Mouse (Mus musculus): ENCODE measurements around the gene Ube2e3.

Gene Ube2e3

DNA sequence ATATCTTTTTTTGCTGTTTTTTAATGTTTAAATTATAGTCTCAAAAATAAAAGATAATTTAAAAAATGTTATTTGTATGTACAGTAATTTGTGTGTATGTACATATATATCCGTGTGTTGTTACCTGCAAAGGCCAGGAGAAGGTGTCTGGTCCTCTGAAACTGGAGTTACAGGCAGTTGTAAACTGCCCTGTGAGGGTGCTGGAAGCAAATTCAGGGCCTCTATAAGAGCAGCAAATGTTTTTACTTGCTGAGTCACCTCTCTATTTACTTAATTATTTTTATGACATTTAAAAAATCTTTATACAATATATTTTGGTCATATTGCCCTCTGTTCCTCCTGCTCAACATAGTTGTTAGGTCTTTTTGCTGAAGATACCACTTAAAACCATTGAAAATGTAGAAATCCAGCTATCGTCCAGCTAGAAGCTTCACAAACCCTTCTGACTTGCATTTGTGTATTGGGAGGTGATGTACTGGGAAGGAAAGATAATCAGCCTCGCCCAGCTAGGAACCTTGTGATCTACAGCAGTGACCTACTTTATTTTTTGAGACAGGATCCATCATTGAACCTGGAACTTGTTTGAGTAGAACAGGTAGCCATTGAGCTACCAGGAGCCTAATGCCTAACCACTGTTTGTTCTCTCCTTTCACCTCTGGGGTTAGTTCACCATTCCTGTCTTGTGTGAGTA is 15.0 kb downstream of the Ube2e3 start:
- DNase-seq (ENCODE audit: low spot score) = no peak

- no peak for DNase-seq (ENCODE audit: low spot score)
Observed at GRCm38 (mm10) chr2:78886446-78886845, 18.5 kb downstream of the Ube2e3 start.

DNA sequence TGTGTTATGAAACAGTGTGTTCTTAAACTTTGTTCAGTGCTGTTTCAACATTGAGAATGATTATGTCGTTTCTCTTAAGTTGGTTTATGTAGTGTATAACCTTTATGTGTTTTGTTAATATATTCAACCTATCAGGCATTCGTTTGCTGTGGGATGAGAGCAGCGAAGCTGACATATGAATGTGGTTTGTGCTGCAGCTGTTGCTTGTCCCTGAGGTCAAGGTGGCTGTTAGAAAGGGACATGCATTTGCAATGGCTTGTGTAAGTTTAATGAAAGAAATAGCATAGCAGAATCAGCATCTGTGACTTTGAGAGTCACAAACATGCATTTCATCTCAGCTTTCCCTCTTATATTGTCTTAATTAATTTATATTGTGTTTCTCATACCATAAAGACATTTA is 20.3 kb downstream of the Ube2e3 start:
- DNase-seq (ENCODE audit: low spot score) = no peak

DNA sequence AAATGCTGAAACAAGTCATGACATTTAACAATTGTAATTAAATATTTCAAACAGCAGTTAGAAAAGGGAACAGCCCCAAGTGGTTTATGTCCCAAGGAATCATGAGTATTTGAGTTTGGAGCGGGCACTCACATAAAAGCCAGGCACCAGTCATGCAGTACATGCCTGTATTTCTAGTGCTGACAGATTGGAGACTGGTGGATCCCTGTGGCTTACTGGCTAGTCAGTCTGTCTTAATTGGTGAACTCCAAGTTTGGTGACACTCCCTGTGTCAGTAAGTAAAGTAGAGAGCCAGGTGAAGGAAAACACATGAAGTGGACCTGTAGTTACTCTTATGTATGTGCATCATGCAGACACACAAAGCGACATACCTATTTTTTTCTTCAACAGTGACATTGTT is 27.3 kb downstream of the Ube2e3 start:
- no peak for DNase-seq (ENCODE audit: low spot score)

- no peak for DNase-seq (ENCODE audit: low spot score)
Observed at GRCm38 (mm10) chr2:78905916-78906315, 38.0 kb downstream of the Ube2e3 start.

GRCm38 (mm10) chr2:78911516-78911915 is 43.6 kb downstream of the Ube2e3 start:
- no peak for DNase-seq (ENCODE audit: low spot score)

DNA sequence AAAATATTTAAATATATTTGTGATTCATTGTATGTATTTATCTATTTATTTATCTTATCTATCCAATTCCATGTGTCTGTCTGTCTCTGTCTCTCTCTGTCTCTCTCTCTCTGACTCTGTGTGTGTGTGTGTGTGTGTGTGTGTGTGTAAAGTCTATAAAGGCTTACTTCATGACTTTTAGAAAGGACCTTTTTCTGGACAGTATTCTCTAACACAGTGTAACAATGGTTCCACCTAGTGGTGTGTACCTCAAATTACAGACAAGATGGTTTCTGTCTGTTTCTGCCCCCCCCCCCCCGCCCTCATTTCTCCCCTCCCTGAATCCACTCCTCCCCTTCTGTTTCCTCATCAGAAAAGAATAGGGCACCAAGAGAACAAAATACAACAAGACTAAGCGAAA is 46.9 kb downstream of the Ube2e3 start:
- no peak for DNase-seq (ENCODE audit: low spot score)

GRCm38 (mm10) chr2:78922980-78923674 is 55.2 kb downstream of the Ube2e3 start:
- DNase-seq (ENCODE audit: low spot score) = no peak

DNA sequence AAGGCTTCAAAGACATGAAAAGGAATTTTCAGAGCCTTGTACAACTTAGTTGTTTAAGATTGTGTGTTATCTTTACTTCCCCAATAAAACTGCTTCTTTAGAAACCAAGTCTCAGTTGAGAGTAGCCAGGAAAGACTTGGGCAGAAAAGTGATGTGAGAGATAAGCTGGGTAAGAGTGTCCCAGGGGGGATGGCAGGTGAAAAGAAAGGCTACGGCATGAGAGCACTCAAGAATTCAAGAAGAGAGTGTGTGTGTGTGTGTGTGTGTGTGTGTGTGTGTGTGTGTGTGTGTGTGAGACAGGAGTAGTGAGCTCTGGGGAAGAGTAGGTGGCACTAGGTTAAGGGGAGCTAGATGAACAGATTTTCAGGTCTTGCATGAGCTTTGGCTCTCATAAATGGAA is 57.9 kb downstream of the Ube2e3 start:
- DNase-seq (ENCODE audit: low spot score) = no peak

DNA sequence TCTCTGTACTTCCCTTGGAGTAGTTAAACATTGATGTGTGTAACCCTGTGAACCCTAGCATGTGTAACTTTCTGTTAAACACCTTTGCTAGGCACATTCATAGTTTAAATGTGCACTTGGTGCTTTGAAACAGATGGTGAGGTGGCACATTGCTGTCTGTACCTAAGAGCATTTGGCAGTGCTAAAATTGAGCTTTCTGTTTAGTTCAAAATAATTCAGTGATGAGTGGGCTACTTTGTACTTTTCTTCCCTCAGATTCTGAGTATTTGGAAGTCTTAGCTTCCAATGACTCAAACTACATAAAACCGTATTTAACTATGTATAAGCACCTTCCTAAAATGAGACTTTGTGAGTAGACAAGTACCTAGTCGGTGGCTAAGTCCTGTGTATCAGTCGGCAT is 59.7 kb downstream of the Ube2e3 start:
- no peak for DNase-seq (ENCODE audit: low spot score)

DNA sequence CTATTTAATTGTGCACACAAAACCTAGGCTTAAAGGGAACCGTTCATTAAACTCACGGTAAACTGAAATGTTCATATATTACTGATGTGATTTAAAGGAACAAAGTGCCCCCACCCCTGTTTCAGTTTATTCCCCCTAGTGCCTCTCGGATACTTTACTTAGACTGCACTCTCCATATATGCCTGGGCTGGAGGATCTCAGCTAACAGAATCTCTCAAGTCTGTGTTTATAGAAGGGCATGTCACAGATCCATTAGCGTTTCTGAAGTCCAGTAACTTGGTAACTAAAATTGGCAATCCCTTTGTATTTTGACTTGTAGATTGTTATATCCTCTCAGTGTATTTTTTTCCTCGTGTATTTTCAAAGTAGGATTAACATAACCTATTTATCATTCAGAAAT is 60.2 kb downstream of the Ube2e3 start:
- no peak for DNase-seq (ENCODE audit: low spot score)

DNA sequence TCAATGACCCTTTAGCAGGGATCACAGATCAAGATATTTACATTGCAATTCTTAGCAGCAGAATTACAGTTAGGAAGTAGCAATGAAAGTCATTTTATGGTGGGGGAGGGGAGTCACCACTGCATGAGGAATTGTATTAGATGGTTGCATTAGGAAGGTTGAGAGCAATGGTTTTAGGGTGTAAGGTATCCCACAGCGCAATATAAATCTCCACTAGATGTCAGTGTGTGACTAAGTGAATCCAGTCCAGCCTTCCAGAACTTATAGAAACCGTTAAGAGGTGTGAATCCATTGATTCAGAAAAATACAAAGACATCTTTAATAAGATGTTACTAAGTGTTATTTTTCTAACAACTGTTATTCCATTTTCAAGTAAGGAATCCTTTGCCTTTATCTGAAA is 63.4 kb downstream of the Ube2e3 start:
- no peak for DNase-seq (ENCODE audit: low spot score)

DNA sequence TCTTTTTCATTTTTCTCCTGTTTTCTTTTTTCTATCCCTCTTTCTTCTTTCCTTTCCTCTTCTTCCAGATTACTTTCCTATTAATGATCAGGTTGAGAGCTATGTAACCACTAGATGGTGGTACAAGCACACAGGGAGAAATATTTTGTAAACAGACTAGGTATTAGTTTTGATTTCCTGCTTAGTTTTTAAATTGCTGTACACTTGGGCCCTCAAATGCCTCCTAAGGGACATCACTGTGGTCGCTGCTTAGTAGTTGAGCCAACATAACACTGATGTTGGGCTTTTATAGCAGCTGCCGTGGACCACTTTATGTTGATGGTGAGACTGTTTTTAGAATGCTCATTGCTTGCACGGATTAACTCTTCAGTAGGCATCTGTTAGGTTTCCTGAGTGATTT is 91.5 kb downstream of the Ube2e3 start:
- no peak for DNase-seq (ENCODE audit: low spot score)

- DNase-seq (ENCODE audit: low spot score) = no peak
Observed at GRCm38 (mm10) chr2:78960288-78960687, 92.4 kb downstream of the Ube2e3 start.

DNA sequence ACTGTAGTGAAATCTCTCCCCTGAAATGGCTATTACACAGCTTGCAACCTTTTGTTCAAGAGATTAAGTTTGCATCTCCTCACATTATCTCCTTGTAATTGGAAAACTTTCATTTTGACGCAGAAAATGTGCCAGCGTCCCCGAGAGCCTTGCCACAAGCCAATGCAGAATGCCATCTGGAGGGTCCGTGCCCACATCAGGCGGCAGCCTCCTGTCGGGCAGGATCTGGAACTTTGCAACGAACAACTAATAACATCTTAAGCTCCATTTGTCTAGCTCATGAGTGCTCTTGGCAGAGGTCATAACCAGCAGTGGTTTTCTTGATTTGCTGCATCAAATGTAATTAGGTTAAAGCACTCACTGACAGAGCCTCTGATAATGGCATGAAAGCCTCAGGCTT is 93.1 kb downstream of the Ube2e3 start:
- no peak for DNase-seq (ENCODE audit: low spot score)

GRCm38 (mm10) chr2:78961580-78961979 is 93.7 kb downstream of the Ube2e3 start:
- DNase-seq (ENCODE audit: low spot score) = no peak

- no peak for DNase-seq (ENCODE audit: low spot score)
Observed at GRCm38 (mm10) chr2:78964995-78965394, 97.1 kb downstream of the Ube2e3 start.

DNA sequence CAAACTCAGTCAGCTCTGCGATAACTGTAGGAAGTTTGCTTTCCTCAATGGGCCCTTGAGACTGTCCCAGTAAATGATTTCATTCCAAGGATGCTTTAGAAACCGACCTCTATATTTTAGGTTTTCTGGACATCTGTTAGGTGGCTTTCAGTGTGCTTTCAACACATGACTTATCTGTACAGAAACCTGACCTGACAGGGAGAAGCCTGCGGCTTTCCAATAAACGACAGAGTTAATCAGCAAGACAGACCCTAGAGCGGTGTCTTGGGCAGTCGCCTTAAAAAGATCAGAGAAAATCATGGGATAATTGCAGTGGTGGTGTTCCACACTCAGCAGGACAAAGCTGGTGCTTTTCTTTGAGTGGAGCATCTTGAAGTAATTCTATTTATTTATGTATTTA is 97.5 kb downstream of the Ube2e3 start:
- DNase-seq (ENCODE audit: low spot score) = no peak

GRCm38 (mm10) chr2:78970088-78970487 is 102.2 kb downstream of the Ube2e3 start:
- DNase-seq (ENCODE audit: low spot score) = no peak
